Mouse (Mus musculus) mesoderm, embryonic 11.5 days (tissue): ENCODE measurements around the gene 1110032A03Rik.

Experiments
- DNase-seq: peaks from one replicate; pipeline ENCODE4 v3.0.0-alpha.2; 2012; ENCODE audit warnings: low read depth, low spot score

1110032A03Rik gene

GRCm38 (mm10) chr9:50774991-50775612 lies at the start of gene 1110032A03Rik, which contains the start of gene Alg9:
1110032A03Rik (minus strand) TSS chr9:50775520.
Alg9 (plus strand) TSS chr9:50775019.
- peak; percentile 92 for DNase-seq

- no peak for DNase-seq
These were observed 48.6 kb upstream of the 1110032A03Rik start for GRCm38 (mm10) chr9:50823779-50824453.

GRCm38 (mm10) chr9:50822216-50822615 lies 46.9 kb upstream of the 1110032A03Rik start:
- DNase-seq: no peak

- DNase-seq: no peak
These were observed 46.3 kb upstream of the 1110032A03Rik start for GRCm38 (mm10) chr9:50821651-50822050.

GRCm38 (mm10) chr9:50819716-50820115 lies 44.4 kb upstream of the 1110032A03Rik start:
- no peak for DNase-seq

GRCm38 (mm10) chr9:50818050-50818449 lies 42.7 kb upstream of the 1110032A03Rik start:
- DNase-seq: no peak

GRCm38 (mm10) chr9:50816512-50816911 lies 41.2 kb upstream of the 1110032A03Rik start:
- DNase-seq: no peak

- no peak for DNase-seq
These were observed 40.3 kb upstream of the 1110032A03Rik start for GRCm38 (mm10) chr9:50815666-50816065.

- no peak for DNase-seq
These were observed 38.5 kb upstream of the 1110032A03Rik start for GRCm38 (mm10) chr9:50813796-50814195.

GRCm38 (mm10) chr9:50811746-50812145 lies 36.4 kb upstream of the 1110032A03Rik start:
- no peak for DNase-seq

GRCm38 (mm10) chr9:50811187-50811586 lies 35.9 kb upstream of the 1110032A03Rik start:
- no peak for DNase-seq

- no peak for DNase-seq
These were observed 33.8 kb upstream of the 1110032A03Rik start for GRCm38 (mm10) chr9:50809146-50809545.

- DNase-seq: no peak
These were observed 33.2 kb upstream of the 1110032A03Rik start for GRCm38 (mm10) chr9:50808471-50808870.

GRCm38 (mm10) chr9:50803055-50803671 lies 27.8 kb upstream of the 1110032A03Rik start:
- no peak for DNase-seq

GRCm38 (mm10) chr9:50800985-50801384 lies 25.7 kb upstream of the 1110032A03Rik start:
- peak; percentile 54 for DNase-seq

GRCm38 (mm10) chr9:50798368-50798767 lies 23.0 kb upstream of the 1110032A03Rik start:
- DNase-seq: no peak

- no peak for DNase-seq
These were observed 22.3 kb upstream of the 1110032A03Rik start for GRCm38 (mm10) chr9:50797641-50798040.

- DNase-seq: no peak
These were observed 21.5 kb upstream of the 1110032A03Rik start for GRCm38 (mm10) chr9:50796776-50797175.

GRCm38 (mm10) chr9:50795266-50795665 lies 19.9 kb upstream of the 1110032A03Rik start:
- DNase-seq: no peak

- DNase-seq: peak; percentile 37
These were observed 6.8 kb upstream of the 1110032A03Rik start for GRCm38 (mm10) chr9:50782155-50782554.

GRCm38 (mm10) chr9:50776162-50776760 lies 941 bp upstream of the 1110032A03Rik start:
- DNase-seq: no peak

- peak; percentile 26 for DNase-seq
These were observed 374 bp upstream of the 1110032A03Rik start for GRCm38 (mm10) chr9:50775662-50776126.
